Mouse (Mus musculus) retina, embryonic 14.5 days (tissue): Measurements from ENCODE around the gene Atp1b2.
"Not testable (repeated sequence)": the region's sequence is repeated elsewhere in the genome, so short reads cannot be mapped to it uniquely, and the experiment has no call there.

Experiments used
- DNase-seq: peaks from one replicate; pipeline ENCODE4 v3.0.0-alpha.2; 2015; ENCODE audit warnings: low spot score

Atp1b2 gene

DNA sequence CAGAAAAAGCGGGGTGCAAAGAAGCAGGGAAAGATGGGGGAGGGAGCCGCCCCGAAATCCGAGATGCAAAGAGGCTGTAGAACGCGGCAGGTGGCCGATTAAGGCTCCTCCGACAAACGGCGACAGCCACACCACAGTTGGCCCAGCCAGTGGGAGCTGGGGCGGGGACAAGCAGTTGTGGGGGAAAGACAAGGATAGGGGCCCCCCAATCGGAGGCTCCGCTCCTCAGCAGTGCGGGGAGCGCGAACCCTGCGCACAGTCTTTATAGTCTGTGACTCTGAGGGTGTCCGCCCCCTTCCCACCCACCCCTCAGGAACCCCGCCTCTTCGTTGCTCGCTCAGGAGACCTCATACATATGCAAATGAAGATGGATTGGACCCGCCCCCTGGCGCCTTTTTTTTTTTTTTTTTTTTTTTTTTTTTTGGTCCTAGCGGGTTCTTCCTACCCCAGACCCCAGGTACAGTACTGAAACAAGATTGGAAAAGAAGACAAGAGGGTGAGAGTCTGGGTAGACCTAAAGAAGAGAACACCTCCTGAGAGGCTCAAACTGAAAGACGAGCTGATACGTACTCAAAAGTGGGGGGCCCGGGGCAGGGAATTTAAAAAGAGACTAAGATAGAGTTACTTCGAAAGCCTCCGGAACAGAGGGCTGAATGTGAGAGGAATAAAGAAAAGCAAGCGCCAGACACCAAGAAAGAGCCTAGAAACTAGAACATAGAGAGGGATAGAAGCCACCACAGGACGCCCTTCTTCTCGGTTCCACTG lies at the start of gene Atp1b2:
Gene Atp1b2 (minus strand): TSS at position 217 of the 765 bp plus-strand sequence.
- peak; percentile 87 for DNase-seq

DNA sequence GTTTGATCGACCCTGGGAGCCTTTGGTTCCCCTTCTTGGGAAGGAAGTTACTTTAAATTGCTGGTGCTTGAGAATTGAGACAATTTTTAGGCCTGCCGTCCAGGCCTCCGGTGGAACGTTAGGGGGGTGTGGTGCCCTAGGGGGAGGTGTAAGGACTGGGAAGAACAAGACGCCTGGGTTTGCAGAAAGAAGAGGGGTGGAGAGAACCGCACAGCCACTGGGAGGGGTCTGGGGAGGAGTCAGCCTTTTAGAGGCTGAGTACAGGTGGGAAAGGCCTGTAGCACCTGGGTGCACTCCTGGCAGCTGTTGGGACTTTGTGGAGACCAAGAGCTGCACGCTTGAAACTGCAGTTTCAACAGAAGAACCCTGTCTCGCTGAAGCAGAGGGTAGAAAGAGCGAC lies 49.0 kb upstream of the Atp1b2 start:
- no peak for DNase-seq

DNA sequence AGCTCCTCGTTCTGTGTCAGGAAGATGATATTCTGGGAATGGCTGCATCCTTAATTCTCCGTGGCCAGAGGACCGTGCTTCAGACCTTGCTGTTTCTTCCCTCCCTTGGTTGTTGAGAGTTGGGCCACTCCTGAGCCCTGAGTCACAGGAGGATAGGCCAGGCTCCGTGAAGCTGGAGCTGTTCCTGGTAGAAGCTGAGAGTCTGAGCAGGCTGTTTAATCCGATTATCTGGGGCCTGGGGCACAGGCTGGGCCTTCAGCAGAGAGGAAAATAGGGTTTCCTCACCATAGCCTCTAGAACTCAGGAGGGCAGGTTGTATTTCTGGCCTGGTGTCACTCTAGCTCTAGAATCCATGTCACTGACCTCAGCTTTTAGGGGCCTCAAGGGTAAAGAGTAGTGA lies 47.7 kb upstream of the Atp1b2 start:
- DNase-seq = no peak

DNA sequence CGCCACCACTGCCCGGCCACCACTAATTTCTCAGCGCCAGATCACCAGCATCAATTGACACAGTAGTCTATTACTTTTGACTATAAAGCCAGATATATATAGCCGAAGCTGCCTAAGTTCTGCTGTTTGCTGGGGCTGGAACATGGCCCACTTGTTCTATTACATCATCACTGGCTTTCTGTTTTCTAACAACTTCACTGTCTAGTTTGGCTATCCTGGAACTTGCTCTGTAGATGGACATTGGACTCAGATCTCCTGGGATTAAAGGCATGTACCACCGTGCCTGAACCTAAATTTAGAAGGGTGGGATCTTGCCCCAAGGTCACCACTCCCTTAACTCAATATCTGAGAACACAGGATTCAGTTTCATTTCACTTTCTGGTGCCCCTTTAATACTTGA lies 40.1 kb upstream of the Atp1b2 start:
- no peak for DNase-seq

DNA sequence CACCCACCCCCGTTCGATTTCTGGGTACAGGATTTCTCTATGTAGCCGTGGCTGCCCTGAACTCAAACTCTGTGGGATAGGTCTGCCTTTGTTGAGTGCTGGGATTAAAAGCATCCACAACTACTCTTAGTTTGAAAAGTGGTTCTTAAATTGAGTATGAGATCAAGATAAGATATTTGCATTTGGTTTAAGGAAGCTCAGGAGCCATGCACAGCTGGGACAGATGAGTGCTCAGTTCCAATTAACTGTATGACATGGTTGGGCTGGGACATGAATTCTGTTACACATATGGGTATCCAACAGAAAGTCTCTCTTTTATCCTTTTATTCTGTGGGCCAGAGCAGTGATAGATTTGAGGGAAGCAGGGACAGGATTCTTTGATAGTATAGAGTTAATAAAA lies 29.7 kb upstream of the Atp1b2 start:
- no peak for DNase-seq

DNA sequence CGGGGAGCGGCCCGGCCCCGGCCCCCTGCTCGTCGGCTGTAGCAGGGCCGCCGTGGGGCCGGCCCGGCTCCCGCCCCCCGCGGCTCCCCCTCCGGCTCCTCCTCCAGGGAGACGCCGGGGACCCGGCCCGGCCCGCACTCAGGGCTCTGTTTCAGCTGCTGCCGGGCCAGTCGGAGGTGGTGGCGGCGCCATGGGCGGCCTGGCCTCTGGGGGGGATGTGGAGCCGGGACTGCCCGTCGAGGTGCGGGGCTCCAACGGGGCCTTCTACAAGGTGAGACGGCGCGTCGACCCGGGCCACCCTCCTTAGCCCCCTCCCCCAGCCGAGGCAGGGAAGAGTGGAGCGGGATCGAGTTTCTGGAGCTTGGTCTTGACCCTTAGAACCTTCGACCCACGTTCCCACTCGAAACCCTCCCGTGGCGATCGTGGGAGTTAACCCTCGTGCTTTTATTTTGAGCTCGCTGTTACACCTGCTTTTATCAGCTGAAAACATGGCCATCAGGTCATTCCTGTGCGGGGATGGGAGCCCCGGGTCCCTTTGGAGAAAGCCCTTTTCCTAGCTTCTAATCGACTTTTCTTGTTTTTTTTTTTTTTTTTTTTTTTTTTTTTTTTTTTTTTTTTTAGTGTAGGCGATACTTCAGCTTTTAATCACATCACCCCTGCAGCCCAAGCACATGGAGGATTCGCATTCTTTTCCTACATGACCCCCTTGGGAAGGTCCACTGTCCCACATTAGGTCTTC lies 27.6 kb upstream of the Atp1b2 start:
- DNase-seq = no peak

DNA sequence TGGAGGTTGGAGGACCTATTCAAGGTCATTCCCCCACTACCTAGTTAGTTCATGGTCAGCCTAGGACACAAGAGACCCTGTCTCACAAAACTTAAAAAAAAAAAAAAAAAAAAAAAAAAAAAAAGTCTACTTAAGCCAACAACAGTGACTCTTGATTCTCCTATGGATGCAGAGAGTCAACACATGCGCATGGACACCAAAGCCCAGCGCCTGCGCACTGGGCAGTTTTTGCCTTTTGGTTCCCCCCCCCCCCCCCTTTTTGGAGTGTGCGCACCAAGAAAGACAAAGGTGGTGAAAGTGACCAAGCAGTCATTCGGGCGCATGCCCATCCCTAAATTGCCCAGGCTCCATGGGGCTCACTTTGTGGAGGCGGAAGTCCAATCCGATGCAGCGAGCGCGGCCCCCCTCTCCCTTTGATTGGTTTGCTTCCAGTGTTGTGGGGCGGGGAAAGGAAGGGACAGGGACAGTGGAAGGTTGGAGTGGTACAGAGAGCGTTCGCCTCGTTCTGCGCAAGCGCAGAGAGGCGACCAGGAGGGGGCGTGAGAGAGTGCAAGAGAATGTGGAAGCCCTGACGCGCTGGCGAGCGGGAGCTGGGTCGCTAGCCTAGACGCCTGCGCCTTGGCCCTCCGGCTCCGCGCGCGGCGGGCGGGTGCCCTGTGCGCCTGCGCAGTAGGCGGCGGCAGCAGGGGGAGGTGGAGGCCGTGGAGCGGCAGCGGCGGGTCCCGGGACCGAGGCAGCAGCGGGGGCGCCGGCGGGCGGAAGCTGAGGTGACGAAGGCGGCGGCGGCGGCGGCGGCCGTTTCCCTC lies 26.7 kb upstream of the Atp1b2 start, which contains the start of gene Fxr2:
Gene Fxr2 (plus strand): TSS at position 707 of the 806 bp plus-strand sequence.
- DNase-seq = peak; percentile 100

DNA sequence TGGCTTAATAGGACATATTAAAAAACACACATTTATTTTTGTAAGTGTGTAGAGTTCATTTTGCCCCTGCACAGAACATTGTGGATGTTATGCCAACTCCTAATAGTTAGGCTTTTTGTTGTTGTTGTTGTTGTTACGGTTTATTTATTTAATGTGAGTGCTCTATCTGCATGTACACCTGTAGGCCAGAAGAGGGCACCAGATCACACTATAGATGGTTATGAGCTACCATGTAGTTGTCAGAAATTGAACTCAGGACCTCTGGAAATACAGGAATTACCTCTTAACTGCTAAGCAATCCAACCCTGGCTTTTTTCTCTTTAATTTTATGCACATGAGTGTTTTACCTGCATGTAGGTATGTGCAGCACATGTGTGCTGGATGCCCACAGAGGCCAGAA lies 24.1 kb upstream of the Atp1b2 start:
- DNase-seq = peak; percentile 47

DNA sequence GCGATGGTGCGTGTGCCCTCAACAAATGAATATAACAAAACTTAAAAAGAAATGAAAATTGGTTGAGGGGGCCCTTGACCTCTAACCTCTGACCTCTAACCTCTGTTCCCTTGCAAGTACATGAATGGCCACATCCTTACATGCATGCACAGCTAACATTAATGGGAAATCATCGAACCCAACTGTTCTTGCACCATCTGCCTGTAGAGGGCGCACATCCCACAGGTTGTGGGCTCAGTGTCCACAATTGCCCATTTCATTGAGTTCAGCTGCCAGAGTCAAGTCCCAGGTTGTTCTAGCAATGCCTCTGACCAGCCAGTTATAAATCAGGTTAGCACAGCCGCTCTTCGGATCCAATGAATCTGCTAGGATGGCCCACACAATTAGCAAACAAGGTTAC lies 22.5 kb upstream of the Atp1b2 start:
- DNase-seq = peak; percentile 90

DNA sequence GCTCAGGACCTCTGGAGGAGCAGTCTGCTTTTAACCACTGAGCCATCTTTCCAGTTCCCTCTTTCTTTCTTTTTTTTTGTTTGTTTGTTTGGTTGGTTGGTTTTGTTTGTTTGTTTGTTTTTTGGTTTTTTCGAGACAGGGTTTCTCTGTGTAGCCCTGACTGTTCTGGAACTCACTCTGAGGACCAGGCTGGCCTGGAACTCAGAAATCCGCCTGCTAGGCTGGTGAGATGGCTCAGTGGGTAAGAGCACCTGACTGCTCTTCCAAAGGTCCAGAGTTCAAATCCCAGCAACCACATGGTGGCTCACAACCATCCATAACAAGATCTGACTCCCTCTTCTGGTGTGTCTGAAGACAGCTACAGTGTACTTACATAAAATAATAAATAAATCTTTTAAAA lies 18.6 kb upstream of the Atp1b2 start:
- DNase-seq = not testable (repeated sequence)

DNA sequence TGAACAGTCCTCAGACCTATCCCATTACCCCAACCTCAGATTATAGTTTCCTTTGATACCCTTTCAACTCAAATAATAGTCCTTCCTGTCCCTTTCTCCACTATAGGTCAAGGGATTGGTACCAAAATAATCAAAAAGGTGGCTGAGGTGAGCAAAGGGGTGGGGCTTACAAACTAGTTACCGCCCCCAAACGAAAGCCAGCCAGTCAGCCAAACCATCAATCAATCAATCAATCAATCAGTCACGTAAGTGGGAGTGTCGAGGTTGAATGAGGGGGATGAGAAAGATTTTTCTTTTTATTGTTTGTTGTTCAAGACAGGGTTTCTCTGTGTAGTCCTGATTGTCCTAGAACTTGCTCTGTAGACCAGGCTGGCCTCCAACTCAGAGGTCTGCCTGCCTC lies 17.3 kb upstream of the Atp1b2 start:
- DNase-seq = no peak

DNA sequence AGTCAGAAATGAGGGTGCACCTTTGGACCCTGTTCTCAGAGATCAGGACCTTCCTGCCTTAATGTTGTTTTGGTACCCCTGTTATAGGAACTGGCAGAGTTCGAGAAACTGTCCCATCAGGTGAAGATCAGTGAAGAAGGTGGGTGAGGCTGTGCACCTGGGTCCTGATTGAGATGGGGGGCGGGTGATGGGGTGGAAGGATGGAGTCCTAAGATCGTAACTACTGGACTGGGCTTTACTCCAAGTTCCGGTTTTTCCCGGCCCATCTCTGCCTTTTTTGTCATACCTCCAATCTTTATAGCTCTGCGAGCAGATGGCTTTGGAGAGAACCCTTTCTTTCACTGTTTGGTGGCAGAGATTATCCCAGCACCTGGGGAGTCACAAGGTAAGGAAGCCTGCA lies 16.7 kb upstream of the Atp1b2 start:
- no peak for DNase-seq

DNA sequence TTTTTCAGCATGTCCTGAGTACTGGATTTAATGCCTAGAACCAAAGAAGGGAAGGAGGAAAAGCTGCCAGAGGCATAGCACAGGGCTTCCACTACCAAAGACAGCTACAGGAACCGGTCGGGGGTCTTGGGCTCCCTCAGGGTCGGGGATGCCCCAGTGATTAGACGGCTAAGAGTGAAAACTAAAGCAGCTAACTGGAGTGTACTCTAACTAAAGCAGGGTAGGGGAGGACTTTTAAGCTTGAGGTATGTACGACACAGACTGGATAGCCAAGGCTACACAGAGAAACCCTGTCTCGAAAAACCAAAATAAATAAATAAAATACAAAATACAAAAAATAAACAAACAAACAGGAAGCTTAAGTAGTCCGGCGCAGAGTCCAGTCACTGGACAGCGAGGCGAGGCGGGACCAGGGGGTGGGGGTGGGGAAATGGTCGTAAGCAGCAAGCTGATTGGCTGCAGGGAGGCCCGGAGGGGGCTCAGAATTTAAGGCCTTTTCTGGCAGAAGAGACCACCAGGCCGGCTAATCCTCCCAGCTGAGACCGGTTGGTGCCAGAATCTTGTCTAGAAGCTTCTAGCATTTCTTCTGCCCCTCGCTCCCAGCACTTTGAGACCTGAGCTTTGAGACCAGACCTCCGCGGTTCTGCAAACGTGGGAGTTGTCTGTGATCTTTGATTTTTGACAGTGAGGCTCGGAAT lies 16.0 kb upstream of the Atp1b2 start, which contains the start of gene Sat2:
Gene Sat2 (plus strand): TSS at position 454 of the 698 bp plus-strand sequence.
- DNase-seq = peak; percentile 81

DNA sequence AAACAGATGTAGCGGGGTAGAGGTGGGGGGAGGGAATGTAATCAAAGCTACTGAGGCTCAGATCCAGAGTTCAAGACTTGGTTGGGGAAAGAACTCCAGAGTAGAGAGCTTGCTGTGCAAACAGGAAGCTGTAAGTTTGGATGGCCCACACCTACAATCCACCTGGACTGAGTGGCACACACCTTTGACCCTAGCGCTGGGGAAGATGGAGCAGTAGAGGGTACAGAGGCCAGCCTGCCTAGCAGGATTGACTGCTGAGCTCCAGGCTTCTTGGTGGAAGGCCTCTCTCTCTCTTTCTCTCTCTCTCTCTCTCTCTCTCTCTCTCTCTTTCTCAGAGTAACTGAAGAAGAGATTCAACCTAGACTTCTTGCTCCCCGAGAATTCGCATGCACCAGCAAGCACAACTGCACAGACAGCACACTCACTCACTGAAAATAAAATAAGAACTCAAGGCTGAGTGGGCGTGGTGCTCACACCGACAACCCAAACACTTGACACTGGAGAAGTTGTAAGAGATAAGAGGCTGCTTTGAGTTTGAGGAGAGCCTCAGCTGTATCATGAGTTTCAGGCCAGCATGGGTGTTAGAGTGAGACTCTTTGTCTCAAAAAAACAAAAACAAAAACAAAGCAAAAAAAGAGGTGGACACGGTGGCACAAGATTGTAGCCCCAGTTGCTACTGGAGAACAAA lies 14.8 kb upstream of the Atp1b2 start:
- no peak for DNase-seq

DNA sequence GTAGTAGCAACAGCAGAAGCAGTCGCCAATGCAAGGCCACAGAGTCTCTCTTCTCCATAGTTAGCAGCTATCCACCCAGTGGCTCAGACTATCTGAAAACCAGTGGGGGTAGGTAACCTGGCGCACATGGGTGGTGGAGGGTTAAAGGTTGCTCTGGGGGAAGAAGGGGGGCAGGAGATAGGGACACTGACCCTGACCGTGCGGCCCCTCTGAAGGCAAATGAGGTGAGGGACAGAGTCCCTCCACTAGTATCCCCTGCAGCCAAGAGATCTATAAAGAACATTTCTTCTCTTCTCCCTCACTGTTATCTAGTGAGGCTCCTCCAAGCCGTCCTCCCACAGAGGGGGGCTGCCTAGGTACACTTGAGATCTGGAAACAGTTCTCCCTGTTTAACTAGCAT lies 12.1 kb upstream of the Atp1b2 start, which contains the start of gene Shbg:
Gene Shbg (minus strand): TSS at position 101 of the 400 bp plus-strand sequence.
- no peak for DNase-seq

DNA sequence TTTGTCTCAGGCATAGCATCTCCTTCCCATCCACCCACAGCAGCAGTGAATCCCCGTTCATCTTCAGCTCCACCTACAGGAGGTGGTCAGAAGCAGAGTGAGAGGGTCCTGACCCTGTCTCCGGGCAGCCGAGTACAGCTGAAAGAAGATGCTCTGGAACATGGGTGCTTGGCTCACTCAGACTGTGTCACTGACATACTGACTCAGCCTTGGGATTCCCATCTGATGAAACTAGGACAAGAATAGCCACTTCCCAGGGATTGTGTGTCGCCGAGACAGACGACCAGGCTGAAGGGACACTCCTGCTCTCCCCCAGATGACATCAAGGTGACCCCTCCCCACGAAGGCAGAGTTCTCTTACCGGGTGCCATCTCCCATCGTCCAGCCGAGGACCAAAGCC lies 11.0 kb upstream of the Atp1b2 start:
- DNase-seq = no peak

DNA sequence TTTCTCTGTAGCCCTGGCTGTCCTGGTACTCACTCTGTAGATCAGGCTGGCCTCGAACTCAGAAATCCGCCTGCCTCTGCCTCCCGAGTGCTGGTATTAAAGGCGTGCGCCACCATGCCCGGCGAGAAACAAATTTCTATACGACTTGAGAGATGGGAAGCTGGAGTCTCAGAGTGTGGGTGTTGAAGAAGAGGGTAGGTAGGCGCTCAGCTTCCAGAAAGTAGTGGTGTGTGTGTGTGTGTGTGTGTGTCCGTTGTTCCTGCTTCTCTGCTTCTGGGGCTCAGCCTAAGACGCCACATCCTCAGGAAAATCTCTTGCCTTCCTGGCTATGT lies 8.5 kb upstream of the Atp1b2 start:
- not testable (repeated sequence) for DNase-seq

DNA sequence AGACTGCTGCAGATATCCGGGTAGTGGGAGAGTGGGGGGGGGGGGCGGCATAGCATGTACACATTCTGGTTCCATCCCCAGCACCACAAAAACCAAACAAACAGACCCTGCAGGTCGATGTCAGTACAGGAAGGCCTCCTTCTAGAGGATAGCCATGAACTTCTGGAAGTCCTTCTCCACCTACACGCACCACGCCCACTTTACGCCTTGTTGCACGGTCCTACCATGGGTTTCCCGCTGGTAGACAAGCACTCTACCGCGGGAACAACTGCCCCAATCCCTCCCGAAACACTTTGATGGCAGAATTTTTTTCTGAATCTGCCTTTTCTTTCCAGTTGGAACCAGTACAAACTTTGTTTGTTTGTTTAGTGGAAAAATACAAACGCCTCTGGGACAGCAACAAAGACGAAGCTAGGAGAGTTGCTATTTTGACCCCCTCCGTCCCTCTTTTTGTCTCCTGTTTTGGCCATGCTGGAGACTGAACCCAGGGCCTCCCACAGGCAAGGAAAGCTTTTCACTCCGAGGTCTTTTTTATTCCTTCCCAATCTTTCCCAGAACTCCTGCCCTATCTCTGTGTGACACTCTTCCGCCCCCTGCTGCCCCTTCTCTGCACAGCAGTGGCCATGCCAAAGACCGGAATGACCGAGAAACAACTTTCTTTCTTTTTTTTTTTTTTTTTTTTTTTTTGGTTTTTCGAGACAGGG lies 8.0 kb upstream of the Atp1b2 start:
- DNase-seq = peak; percentile 91

DNA sequence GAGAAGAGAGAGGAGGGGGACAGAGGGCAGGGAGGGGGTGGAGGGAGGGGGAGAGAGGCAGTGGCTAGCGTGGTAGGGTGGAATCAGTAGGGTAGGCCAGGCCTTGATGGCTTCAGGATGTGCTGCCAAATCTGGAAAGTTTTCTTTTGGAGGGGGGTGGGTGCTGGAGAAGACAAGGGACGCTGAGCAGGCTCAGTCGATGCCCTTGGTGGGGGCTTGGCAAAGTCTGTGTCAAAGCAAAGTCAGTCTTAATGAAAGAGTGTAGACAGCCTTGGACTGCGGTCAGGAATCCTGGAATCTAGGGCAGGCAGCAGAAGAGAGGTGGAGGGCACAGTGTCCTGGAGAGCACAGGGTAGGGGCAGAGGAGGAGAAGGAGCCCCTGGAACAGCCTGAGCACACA lies 5.2 kb upstream of the Atp1b2 start:
- DNase-seq = no peak

DNA sequence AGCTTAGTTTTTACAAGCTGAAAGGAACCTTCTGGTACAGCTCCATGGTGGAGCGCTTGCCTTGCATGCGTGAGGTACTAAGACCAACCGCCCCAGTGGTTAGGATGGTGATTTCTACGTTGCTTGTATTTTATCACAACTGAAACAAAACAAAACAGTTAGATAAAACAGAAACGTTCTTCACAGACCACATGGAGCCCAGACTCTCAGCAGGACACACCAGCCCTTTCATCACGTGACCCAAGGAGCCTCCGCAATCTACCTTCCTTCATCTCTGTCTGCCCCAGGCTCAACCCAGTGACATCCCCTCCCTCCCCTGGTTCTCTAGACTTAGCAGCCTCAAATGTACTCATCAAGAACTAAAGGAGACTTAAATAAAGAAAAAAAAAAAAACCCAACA lies 3.7 kb upstream of the Atp1b2 start:
- no peak for DNase-seq

DNA sequence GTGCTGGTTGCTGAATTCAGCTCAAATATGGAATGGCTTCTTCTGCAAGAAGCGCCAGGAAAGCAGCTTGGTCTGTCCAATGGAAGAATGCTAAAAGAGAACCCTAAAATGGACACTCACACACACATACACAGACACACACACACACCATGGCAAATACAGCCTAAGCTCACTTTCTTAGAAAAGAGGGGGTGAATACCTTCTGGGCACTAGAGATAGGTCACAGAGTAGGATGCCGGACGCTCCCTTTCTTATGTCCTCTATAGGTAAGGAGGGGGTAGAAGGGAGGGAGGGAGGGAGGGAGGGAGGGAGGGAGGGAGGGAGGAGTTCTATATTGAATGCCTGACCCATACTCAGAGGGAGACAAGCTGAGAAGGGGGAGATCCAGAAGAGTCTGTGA lies 2.8 kb upstream of the Atp1b2 start:
- no peak for DNase-seq
